Mouse (Mus musculus): ENCODE results near the gene P4ha2.
A peak's percentile ranks its signal among the peaks of the same experiment; 100 is the strongest.
"Not testable (repeated sequence)": the region's sequence is repeated elsewhere in the genome, so short reads cannot be mapped to it uniquely, and the experiment has no call there.

P4ha2 gene

DNA sequence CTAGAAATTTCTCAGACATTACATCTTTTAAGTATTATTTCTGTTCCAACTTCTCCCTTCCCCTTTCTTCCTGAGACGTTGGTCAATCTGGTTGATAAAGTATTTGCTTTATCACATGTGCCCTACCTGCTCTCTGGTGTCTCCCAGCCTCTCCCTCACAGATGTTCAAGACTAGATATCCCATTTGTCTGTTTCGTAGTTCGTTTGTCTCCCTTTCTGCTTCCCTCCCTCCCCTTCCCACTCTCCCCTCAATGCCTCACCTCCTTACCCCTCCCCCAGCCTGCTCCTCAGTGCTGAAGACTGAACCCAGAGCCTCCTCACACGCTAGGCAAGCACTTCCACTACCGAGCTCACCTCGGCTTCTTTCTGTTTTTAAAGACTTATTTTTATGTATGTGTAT is 35.0 kb downstream of the P4ha2 start:
- DNase-seq (ENCODE audit: low spot score) = no peak

DNA sequence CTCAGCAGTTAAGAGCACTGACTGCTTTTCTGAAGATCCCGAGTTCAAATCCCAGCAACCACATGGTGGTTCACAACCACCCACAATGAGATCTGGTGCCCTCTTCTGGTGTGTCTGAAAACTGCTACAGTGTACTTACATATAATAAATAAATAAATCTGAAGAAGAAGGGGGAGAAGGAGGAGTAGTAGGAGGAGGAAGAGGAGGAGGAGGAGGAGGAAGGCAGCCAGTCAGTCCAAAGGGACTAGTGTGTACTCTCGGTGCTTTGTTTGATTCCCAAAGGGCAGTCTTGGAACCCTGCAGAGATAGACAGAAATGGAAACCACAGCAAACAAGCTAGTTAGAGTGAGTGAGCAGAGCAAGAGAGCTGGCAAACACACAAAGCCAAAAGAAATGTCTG is 40.3 kb downstream of the P4ha2 start:
- not testable (repeated sequence) for DNase-seq (ENCODE audit: low spot score)

DNA sequence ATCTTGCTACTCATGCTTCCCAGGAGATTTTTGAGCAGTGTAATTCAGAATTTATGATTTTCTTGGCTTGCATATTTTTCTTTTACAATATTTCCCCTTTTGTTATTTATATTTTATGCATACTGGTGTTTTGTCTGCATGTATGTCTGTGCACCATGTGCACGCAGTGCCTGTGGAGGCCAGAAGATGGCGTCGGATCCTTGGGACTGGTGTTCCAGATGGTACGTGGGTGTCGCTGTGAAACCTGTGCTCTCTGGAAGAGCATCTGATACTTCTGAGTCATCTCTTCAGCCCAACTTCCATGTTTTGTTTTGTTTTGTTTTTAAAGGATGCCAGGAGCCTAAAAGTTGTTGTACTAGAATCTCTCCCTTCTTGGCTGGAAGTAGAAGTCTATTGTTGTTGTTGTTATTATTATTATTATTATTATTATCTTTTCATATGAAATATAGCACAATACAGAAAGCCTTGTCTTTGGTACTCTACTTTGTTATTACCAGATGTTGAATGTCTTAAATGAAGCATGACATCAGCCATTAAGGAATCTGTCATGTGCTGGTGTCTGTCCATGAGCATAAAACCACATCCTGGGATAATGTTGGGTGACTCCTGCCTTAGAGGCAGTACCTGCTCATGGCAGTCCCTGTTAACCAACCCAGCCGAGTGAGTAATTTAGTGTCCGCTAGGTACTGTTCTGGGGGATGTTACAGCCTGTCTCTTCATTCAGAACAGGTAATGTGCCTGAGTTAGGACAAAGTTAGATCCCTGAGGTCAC is 41.5 kb downstream of the P4ha2 start:
- DNase-seq (ENCODE audit: low spot score) = no peak

DNA sequence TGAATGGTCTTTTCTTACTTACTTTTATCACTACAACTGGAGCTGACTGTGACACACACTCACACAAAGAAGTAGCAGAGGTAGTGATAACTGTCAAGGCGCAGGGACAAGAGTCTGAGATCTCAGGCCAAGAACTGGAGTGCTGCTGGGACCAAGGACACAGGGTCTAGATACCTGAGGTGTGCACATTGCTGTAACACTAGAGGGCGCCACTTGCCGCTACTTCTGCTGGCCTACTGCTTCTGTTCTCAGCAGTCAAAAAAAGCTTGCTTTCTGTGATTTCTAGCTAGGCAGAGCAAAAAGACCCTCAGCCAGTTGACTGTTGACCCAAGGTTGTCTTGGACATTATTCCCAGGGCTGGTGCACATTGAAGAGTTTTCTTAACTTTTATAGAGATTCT is 45.0 kb downstream of the P4ha2 start:
- no peak for DNase-seq (ENCODE audit: low spot score)

DNA sequence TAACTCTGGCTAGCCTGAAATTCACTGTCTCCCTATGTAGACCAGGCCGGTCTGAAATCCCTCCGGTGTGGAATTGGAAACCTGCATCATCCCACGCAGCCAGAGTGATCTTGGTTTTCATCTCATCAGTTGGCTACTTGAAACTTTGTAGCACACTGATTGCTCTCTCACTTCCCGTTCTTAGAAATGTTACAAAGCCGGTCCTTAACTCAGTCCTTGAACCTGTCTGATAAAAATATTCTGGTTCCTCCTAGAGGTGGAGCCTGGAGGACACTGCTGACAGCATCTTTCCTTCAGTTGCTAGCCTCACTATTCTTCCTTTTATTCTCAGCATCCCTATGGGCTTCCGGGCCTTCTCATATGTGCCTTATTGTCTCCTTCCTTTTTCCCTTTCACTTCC is 46.1 kb downstream of the P4ha2 start:
- DNase-seq (ENCODE audit: low spot score) = no peak

DNA sequence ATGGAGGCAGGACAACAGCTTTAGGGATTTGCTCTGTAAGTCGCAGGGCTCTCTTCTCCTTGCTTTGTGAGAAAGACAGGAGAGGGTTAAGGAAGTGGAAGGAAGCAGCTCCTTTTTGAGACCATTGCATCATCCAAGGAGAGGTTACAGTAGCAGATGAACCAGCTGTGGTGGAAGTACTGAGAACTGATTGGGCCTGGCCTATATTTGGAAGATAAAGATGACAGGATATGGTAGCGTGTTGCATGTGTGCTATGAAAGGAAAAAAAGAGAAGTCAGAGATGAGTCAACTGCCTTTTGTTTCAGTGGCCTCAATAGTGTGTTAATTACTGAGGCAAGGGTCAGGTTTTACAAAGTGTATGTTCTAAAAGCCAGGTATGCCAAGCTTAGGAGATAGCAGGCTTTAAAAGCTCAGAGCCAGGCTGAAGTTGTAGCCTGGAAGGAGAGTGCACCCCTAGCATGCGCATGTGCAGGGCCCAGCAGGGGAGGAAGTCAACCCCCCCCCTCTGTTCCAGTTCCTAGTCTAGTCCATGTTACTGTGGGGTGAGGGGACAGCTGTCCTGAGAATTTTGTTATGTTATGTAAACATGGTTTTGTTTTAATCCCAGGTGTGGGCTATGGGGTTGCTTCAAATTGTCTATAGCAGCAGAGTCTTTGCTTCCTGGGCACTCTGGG is 50.0 kb downstream of the P4ha2 start:
- no peak for DNase-seq (ENCODE audit: low spot score)

DNA sequence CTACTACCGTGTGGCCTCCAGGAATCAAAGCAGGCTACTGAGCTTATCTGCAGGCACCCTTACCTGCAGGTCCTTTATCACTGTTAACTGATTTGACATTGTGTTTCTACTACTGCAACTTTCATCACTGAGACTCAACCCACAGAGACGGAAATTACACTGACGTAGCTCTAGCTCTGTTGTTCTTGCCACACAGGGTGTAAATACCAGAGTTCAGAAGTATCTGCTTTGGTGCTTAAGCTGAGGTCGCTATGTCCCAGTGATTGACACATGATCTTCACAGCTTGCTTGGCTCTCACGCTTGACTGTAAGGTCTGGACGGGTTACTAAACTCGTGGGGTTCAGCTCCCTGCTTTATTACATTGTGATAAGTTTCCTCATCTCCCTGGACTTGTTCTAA is 51.2 kb downstream of the P4ha2 start:
- no peak for DNase-seq (ENCODE audit: low spot score)

DNA sequence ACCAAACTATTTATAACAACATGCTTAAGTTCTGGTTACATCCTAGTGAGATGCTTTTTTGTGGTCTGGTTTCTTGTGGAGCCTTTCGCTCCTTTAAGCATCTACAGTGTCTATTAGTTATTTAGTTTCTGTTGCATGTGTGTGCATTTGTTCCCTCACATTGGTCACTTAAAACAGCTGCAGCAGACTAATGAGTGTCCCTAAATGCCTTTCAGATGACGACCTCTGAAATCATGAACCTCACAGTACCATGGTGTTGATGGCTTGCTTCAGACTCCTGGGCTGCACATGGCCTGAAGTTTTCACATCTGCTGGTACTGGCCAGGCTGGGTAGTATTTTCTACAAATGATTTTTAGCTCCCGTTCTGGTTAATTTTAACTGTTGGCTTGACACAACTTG is 53.1 kb downstream of the P4ha2 start:
- no peak for DNase-seq (ENCODE audit: low spot score)

DNA sequence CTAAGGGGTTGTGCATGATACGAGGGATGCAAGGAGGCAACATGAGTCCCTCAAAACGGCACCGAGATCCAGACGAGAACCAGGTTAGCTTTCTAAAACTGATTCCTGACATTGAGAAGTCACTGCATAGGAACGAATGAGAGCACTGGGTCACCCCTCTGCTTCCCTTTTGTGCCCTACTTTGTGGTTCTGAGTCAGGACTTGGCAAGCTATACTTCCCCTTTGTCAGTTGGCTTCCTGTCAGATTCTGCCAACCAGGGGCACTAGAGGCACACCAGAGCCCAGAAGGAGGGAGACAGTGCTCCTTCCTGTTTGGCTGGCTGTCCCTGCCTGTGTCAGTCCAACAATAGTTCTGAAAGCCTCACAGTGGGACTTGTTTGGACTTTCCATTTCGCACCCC is 56.0 kb downstream of the P4ha2 start:
- peak; percentile 11 for DNase-seq (ENCODE audit: low spot score)

DNA sequence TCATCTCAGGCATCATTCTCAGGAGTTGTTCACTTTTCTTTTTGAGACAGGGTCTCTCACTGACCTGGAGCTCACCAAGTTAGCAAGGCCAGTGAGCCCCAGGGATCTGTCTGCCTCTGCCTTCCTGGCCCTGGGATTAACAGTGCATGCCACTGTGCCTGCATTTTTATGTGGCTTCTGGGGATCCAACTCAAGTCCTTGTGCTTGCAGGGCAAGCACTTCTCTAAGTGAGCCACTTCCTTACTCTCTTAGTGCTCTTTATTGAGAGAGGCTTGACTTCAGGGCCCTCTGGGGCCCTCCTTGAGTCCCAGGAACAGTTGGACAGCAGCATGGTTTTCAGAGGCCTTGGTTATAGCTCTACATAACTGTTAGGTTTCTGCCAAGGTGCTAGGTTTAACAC is 56.6 kb downstream of the P4ha2 start:
- no peak for DNase-seq (ENCODE audit: low spot score)

DNA sequence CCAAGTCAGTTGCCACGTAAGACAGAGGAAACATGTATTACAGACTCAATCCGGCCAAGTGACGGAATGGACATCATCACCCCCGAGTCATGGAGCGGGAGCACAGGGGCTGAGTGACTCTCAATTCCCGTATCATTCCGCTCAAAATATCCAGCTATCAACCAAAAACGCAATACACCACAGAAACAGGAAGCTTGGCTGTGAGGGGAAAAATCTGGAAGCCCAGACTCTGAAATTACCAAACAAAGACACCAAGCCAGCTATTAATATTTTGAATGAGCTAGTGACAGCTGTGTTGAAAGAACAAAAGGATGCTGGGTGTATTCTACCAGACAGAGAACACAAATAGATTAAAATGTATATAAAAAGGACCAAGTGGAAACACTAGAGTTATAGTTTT is 57.7 kb downstream of the P4ha2 start:
- no peak for DNase-seq (ENCODE audit: low spot score)

DNA sequence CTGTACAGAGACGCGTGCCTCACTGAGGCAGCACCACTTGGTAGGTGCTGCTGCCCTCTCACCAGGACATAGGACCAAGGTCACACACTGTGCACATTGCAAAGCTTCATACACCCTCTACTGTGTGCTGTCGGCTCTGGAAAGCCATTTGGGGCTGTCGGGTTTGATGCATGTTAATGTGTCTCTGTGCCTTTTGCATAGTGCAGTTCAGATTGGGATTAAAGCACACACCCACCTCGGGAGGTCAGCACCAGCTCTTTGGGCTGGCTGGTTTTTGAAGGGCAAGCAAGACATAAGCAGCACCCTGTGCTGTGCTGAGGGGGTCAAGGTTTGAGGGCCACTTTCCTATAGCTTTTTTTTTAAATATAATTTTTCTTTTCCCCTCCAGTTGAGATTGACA is 60.5 kb downstream of the P4ha2 start:
- DNase-seq (ENCODE audit: low spot score) = no peak

DNA sequence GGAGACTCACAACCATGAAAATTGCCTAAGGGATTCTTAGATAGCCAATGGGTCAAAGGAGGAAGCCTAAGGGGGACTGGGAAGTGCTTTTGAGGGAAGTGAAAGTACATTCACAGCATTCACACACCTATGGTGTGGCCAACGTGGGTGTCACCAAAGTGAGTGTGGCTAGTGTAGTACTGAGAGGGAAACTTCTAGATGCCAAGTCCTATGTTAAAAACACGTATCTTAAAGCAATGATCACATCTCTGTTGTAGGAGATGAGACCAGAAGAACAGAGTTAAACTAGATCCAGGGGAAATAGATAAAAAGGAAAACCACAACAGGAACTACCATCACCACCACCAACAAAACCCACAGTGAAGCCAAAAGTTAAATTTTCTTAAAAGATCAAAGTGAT is 61.0 kb downstream of the P4ha2 start:
- DNase-seq (ENCODE audit: low spot score) = no peak

DNA sequence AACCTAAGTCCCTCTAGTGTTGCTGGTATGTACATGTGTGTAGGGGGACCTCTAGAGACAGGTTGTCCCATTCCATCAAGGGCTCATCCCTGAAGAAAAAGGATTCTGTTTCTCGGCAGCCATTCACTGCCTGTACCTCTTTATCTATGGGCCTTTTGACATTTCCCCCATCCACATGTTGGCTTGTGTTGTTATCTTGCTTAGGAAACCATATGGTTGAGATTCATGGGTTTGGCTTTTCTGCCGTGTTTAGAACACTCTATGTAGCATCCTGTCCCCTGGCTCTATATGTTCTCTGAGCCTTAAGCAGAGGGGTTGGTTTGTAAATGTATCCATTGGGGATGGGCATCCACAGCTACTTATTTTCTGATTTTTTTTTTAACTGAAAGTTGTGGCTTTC is 61.6 kb downstream of the P4ha2 start:
- no peak for DNase-seq (ENCODE audit: low spot score)

DNA sequence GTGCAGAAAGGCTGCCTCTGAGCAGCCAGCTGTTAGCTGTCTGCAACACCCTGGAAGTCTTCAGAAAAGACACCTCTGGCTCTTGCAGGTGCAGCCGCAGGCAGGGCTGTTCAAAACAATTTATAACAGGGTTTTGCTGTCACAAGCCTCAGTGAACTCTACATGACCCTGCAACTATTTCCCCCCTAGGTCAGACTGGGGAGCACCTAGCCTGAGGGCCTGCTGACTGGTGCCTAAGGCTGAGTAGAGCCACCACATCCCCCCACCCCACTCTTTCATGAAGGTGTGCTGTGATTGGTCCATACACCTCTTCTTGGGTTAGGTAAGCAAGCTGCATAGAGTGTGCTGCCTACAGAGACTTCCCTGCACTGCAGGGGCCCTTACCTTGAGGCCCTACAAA is 63.1 kb downstream of the P4ha2 start:
- DNase-seq (ENCODE audit: low spot score) = no peak

DNA sequence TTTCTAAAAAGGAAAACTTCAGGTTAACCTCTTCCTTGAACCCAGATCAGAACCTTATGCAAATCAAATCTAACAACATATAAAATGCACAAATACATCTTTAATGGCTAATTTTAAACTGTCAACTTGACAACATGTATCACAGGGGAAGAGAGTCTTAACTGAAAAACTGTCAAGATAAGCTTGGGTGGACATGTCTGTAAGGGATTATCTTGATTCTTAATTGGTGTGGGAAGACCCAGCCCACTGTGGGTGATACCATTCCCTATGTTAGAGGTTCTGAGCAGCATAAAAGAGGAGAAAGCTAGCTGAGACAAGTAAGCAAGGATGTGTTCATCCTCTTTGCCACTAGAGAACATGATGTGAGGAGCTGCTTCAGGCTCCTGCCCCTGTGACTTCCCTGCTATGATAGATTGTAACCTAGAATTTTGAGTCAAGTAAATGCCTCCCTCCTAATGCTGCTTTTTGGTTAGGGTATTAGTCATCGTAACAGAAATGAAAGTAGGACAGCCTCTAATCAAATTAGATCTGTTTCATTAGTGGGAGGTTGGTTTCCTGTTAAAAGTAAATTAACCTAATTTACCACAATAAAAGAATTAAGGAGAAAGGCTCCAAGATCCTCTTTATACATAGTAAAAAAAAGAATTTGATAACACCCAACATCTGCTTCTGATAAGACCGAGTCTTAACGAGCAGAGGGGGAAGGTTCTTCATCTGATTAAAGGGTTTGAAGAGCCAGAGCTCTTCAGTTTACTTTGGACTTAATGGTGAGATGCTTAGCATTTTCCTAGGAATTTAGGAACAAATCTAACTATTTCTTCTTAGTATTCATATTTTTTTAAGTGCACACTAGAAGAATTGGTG is 69.8 kb downstream of the P4ha2 start:
- DNase-seq (ENCODE audit: low spot score) = no peak

DNA sequence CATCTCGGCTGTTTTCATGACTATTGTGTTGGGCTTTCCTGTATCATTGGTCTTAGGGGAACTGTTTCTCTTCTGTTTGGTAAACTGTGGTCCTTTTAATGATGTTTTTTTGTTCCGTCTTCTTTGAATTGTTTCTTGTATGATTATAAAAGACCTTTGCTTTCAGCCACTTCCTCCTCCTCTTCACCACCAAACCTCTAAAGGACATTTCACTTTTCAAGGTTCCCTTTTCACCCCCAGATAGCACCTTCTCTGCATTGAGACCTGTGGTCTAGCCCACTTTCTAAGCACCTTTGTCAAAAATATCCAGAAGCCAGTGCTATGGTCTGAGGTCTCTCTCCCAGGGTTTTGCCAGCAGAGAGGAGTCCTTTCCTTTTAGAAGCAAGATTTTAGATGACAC is 71.3 kb downstream of the P4ha2 start:
- DNase-seq (ENCODE audit: low spot score) = no peak

DNA sequence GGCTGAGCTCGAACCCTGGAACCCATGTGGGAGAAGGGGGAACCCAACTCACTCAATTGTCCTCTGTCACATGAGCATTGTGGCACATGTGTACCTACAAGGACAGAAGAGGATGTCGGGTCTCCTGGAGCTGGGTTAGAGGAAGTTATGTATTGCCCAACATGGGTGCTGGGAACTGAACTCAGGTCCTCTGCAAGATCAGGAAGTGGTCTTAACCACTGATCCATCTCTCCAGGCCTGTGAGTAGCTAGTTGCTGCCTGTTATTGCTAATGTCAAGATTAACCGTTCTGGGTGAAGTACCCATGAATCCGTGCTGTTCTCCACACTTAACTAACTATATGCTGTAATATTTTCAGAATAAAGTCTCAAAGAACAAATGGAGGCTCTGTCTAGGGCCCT is 74.3 kb downstream of the P4ha2 start:
- DNase-seq (ENCODE audit: low spot score) = no peak

DNA sequence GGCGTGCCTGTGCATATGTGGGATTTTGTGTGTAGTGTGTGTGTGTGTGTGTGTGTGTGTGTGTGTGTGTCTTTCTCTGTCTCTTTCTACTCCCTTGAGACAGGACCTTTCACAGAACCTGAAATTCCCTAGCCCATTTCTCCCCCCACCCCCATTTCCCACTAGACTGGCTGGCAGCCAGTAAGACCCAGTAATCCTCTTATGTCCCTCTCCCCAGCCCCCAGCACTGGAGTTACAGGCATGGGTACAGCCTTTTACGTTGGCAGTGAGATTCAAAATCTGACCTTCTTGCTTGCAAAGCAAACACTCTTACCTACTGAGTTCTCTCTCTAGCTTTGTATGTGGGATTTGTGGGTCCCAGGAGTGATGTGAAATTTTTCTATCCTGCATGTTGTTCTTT is 75.0 kb downstream of the P4ha2 start:
- DNase-seq (ENCODE audit: low spot score) = no peak

Data from ovary, adult 18-20 months (tissue).